Mouse (Mus musculus) midbrain, embryonic 13.5 days (tissue): ENCODE results near the gene Babam1. TPM values are rescaled to one million over a fixed set of nuclear protein-coding genes. Genes with fewer than 3 reads are reported as not detected.
A peak's percentile ranks its signal among the peaks of the same experiment; 100 is the strongest.
"Not testable (repeated sequence)": the region's sequence is repeated elsewhere in the genome, so short reads cannot be mapped to it uniquely, and the experiment has no call there.

Source experiments
- ATAC-seq: fragments of 200-750 bp; cut with Nextera tagmentation; 2 replicates; pipeline ENCODE4 v1.8.0; 2017; ENCODE audit warnings: mild to moderate bottlenecking, moderate TSS enrichment, moderate library complexity
- H3K27ac ChIP-seq: fragments of 300-500 bp; sonication (generic); 2 replicates; pipeline ENCODE4 v1.5.1; 2015; ENCODE audit warnings: inconsistent platforms, mild to moderate bottlenecking, moderate library complexity
- H3K27me3 ChIP-seq: fragments of 300-500 bp; sonication (generic); 2 replicates; pipeline ENCODE4 v1.6.1; 2015; ENCODE audit warnings: mild to moderate bottlenecking, inconsistent platforms
- H3K36me3 ChIP-seq: fragments of 300-500 bp; sonication (generic); 2 replicates; pipeline ENCODE4 v1.6.1; 2015; ENCODE audit warnings: mild to moderate bottlenecking, inconsistent platforms
- H3K4me1 ChIP-seq: fragments of 300-500 bp; sonication (generic); replicated peaks from 2 replicates; pipeline ENCODE4 v1.6.1; 2015; ENCODE audit warnings: inconsistent platforms
- H3K4me2 ChIP-seq: fragments of 300-500 bp; sonication (generic); replicated peaks from 2 replicates; pipeline ENCODE4 v1.6.1; 2015; ENCODE audit warnings: moderate library complexity, mild to moderate bottlenecking, inconsistent platforms
- H3K4me3 ChIP-seq: fragments of 300-500 bp; sonication (generic); replicated peaks from 2 replicates; pipeline ENCODE4 v1.5.1; 2015; ENCODE audit warnings: mild to moderate bottlenecking, inconsistent platforms
- H3K9ac ChIP-seq: fragments of 300-500 bp; sonication (generic); replicated peaks from 2 replicates; pipeline ENCODE4 v1.6.1; 2015; ENCODE audit warnings: mild to moderate bottlenecking, inconsistent platforms
- H3K9me3 ChIP-seq: fragments of 300-500 bp; sonication (generic); 2 replicates; pipeline ENCODE4 v1.6.1; 2016; ENCODE audit warnings: mild to moderate bottlenecking, inconsistent platforms
- WGBS: fragments of 180-500 bp; shearing (Covaris S2); methylation state at CpG from one replicate; pipeline ENCODE4 v1.1.7; 2015; 5-methylcytosine and 5-hydroxymethylcytosine counted together
- polyA plus RNA-seq: library from polyadenylated mRNA; unstranded; fragments of >200 nt; fragmentation: Nextera tagmentation; extraction: Ambion mirVana; gene quantifications from 2 replicates; pipeline ENCODE4 v1.2.1, GENCODE M21; 2015

The Babam1 gene
- polyA plus RNA-seq, 1 experiment from 2014 or later = 96.9 TPM

DNA sequence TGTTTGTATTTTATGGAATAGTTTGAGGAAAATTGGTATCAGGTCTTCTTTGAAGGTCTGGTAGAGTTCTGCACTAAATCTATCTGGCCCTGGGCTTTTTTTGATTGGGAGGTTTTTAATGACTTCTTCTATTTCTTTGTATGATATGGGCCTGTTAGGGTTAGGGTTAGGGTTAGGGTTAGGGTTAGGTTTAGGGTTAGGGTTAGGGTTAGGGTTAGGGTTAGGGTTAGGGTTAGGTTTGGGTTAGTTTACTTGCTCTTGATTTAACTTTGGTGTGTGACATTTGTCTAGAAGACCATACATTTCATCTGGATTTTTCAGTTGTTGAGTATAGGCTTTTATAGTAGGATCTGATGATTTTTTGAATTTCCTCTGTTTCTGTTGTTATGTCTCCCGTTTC, 36.3 kb downstream of the Babam1 start:
- not testable (repeated sequence) for H3K9me3 ChIP-seq, ATAC-seq, H3K4me2 ChIP-seq, H3K4me1 ChIP-seq, H3K27ac ChIP-seq, H3K36me3 ChIP-seq, H3K27me3 ChIP-seq, H3K9ac ChIP-seq, H3K4me3 ChIP-seq
- 87% methylated on average over 1 of the region's 1 CpGs for WGBS

DNA sequence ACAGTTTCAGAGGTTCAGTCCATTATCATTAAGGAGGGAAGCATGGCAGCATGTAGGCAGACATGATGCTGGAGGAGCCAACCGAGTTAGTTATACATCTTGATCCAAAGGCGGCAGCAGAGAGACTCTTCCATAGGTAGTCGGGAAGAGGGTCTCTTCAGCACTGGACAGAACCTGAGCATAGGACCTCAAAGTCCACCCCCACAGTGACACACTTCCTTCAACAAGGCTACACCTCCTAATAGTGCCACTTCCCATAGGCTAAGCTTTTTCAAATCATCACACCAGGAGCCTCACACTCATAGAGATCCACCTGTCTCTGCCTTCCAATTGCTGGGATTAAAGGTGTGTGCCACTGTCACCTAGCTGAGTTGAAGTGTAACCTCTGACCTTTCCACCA, 40.4 kb downstream of the Babam1 start:
- no peak overlapping the region for H3K4me2 ChIP-seq
- H3K9me3 ChIP-seq = no peaks in the 10 kb centered on the region; the same call in 1 of the 2 replicates
- H3K4me3 ChIP-seq = no peak overlapping the region
- H3K9ac ChIP-seq = no peak overlapping the region
- no peak overlapping the region for H3K27ac ChIP-seq
- no peak for ATAC-seq
- peaks cover 3% of the 10 kb centered on the region for H3K27me3 ChIP-seq
- 56% methylated on average over 3 of the region's 3 CpGs for WGBS
- H3K36me3 ChIP-seq = no peaks in the 10 kb centered on the region
- no peaks in the 10 kb centered on the region for H3K4me1 ChIP-seq

DNA sequence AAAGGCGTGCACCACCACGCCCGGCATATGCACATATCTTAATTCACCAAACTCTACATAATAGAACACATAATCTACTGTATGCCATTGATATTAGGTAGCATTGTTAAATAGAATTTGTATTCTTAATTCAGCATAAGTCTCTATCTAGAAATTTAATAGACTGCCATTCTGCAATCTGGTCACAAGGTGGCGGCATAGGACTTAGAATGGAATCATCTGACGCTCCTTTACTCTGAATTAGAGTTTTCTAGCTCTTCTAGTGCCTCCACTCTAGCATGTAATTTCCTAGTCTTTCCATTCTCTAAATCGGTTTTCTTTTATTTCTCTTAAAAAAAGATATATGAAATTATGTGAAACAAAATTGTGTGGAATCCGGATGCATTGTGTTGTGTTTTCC, 44.7 kb downstream of the Babam1 start:
- Histone ChIP-seq H3K9me3 (no peaks in the 10 kb centered on the region), H3K36me3 (no peaks in the 10 kb centered on the region), H3K4me1 (no peaks in the 10 kb centered on the region), H3K4me3 (no peak overlapping the region), H3K27ac (no peak overlapping the region), H3K9ac (no peak overlapping the region), H3K4me2 (no peak overlapping the region), H3K27me3 (peaks cover 5% of the 10 kb centered on the region)
- peak; percentile 55; the same call in 1 of the 2 replicates for ATAC-seq
- under 1% methylated on average over 7 of the region's 7 CpGs for WGBS

DNA sequence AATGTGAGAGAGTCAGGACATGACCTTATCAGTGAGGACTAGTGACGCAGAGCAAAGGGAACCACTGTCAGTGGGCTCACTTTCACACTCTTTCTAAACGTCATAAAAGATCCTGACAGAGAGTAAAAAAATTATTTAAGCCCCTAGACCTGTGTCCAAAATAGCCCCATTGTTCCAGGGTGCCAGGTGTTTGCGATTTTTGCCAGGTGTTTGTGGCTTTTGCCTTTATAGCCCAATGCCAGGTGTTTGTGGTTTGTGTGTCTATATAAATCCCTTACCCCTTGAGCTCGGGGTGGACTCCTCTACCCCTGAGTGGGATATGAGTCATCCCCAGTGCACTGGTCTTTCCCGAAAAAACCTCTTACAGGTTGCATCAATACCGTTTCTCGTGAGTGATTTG, 48.4 kb downstream of the Babam1 start:
- no peaks in the 10 kb centered on the region for H3K36me3 ChIP-seq
- no peaks in the 10 kb centered on the region for H3K4me1 ChIP-seq
- ATAC-seq = no peak
- no peak overlapping the region for H3K4me3 ChIP-seq
- peaks cover 5% of the 10 kb centered on the region for H3K27me3 ChIP-seq
- H3K9me3 ChIP-seq = no peaks in the 10 kb centered on the region
- WGBS = 88% methylated on average over 7 of the region's 7 CpGs
- H3K9ac ChIP-seq = no peak overlapping the region
- no peak overlapping the region for H3K27ac ChIP-seq
- no peak overlapping the region for H3K4me2 ChIP-seq

DNA sequence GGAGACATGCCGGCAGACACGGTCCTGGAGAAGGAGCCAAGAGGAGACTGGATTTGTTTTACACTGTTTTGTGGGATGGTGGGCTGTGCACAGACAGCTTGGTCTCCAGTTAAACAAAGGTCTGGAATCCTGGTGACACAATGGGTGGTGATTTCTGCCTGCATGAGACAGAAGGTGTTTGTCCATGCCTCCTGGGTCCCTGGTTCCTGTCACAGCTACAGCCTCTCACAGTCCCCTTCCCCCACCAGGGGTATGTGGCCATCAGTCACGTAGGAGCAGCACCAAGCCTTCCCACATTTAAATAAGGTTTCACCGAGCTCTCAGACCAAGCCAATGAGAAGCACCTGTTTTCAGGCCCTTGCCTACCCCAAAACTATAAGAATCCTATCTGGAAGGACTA, 54.7 kb downstream of the Babam1 start:
- 64% methylated on average over 4 of the region's 4 CpGs for WGBS
- H3K4me2 ChIP-seq = no peak overlapping the region
- no peaks in the 10 kb centered on the region for H3K36me3 ChIP-seq
- no peak overlapping the region for H3K9ac ChIP-seq
- ATAC-seq = no peak
- H3K27ac ChIP-seq = no peak overlapping the region
- H3K4me3 ChIP-seq = no peak overlapping the region
- H3K4me1 ChIP-seq = no peaks in the 10 kb centered on the region
- no peaks in the 10 kb centered on the region for H3K9me3 ChIP-seq
- no peaks in the 10 kb centered on the region for H3K27me3 ChIP-seq

DNA sequence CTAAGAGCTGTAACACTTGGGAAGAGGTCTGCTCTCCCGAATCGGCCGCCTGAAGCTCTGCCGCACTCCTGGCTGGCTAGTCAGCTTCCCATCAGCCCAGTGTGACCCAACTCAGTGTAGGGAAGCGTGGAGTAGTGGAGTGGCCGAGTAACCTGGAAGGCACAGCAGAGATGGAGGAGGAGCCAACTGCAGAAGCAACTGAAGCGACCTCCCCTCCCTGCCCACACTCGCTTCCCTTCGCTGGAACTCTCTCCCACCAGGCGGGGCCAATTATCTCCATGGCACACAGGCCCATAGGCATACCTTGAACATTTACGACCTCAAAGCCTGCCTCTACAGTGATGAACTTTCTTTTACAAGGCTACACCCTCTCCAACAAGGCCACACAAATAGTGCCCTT, 55.1 kb downstream of the Babam1 start:
- H3K27ac ChIP-seq = no peak overlapping the region
- no peaks in the 10 kb centered on the region for H3K4me1 ChIP-seq
- no peak for ATAC-seq
- H3K9ac ChIP-seq = no peak overlapping the region
- H3K9me3 ChIP-seq = no peaks in the 10 kb centered on the region
- peaks cover 2% of the 10 kb centered on the region for H3K36me3 ChIP-seq
- no peak overlapping the region for H3K4me2 ChIP-seq
- no peaks in the 10 kb centered on the region for H3K27me3 ChIP-seq
- no peak overlapping the region for H3K4me3 ChIP-seq
- 67% methylated on average over 11 of the region's 11 CpGs for WGBS

DNA sequence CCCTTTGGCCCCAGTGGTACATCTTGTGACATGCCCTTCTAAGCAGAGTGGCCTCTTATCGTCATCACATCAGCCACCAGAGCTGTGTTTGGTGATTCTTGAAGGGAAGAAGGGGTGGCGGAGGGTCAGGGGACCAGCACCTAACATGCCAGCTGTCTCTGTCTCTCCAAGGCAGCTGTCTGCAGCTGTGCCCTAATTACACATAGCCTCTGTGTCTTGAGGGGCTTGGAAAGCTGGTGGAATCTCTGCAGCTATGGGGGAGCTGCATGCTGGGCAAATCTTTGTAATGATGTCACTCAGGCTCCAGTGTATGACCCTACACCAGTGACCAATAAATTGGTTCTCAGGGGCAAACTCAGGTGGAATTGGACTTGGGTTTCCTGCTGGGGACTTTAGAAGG, 56.0 kb downstream of the Babam1 start:
- H3K27ac ChIP-seq = no peak overlapping the region
- no peaks in the 10 kb centered on the region for H3K4me1 ChIP-seq
- H3K9ac ChIP-seq = no peak overlapping the region
- WGBS = 96% methylated on average over 2 of the region's 2 CpGs
- ATAC-seq = no peak
- H3K4me3 ChIP-seq = no peak overlapping the region
- H3K9me3 ChIP-seq = no peaks in the 10 kb centered on the region
- H3K4me2 ChIP-seq = no peak overlapping the region
- H3K27me3 ChIP-seq = no peaks in the 10 kb centered on the region
- peaks cover 11% of the 10 kb centered on the region for H3K36me3 ChIP-seq

Other genes starting within 250 kb of the Babam1 start
- 16.8 and 19.9 TPM in 2 replicates for gene Myo9b, start 124.1 kb upstream of the Babam1 start, polyA plus RNA-seq
- 54.3 and 54.6 TPM in 2 replicates for gene Haus8, start 123.9 kb upstream of the Babam1 start, polyA plus RNA-seq
- gene Use1, start 30.0 kb upstream of the Babam1 start, polyA plus RNA-seq = 108 and 109 TPM in 2 replicates
- gene Ocel1, start 25.6 kb upstream of the Babam1 start, polyA plus RNA-seq = 4.9 and 5.3 TPM in 2 replicates
- gene Nr2f6, start 14.9 kb upstream of the Babam1 start, polyA plus RNA-seq = 17.0 and 21.7 TPM in 2 replicates
- 4.8 and 5.4 TPM in 2 replicates for gene Ushbp1, start 1.1 kb upstream of the Babam1 start, polyA plus RNA-seq
- gene Ankle1, start 9.1 kb downstream of the Babam1 start, polyA plus RNA-seq = 14.9 and 16.1 TPM in 2 replicates
- gene Abhd8, start 66.8 kb downstream of the Babam1 start, polyA plus RNA-seq = 114 and 133 TPM in 2 replicates
- gene Mrpl34, start 68.1 kb downstream of the Babam1 start, polyA plus RNA-seq = 242 TPM in 2 replicates
- gene Dda1, start 72.3 kb downstream of the Babam1 start, polyA plus RNA-seq = 197 TPM in 2 replicates
- 5.3 and 9.3 TPM in 2 replicates for gene Ano8, start 89.1 kb downstream of the Babam1 start, polyA plus RNA-seq
- gene Gtpbp3, start 91.2 kb downstream of the Babam1 start, polyA plus RNA-seq = 11.6 and 13.2 TPM in 2 replicates
- 8.0 and 10.2 TPM in 2 replicates for gene Plvap, start 114.9 kb downstream of the Babam1 start, polyA plus RNA-seq
- gene Ccdc194, start 128.8 kb downstream of the Babam1 start, polyA plus RNA-seq = 0.11 TPM in 1 of 2 replicates, not detected in the other
- 9.8 and 10.9 TPM in 2 replicates for gene Bst2, start 140.6 kb downstream of the Babam1 start, polyA plus RNA-seq
- gene Mvb12a, start 146.1 kb downstream of the Babam1 start, polyA plus RNA-seq = 51.7 and 62.3 TPM in 2 replicates
- gene Tmem221, start 162.0 kb downstream of the Babam1 start, polyA plus RNA-seq = not detected in 2 replicates
- not detected in 2 replicates for gene Nxnl1, start 169.7 kb downstream of the Babam1 start, polyA plus RNA-seq
- 53.7 and 58.7 TPM in 2 replicates for gene Slc27a1, start 172.0 kb downstream of the Babam1 start, polyA plus RNA-seq
- 201 and 208 TPM in 2 replicates for gene Pgls, start 195.3 kb downstream of the Babam1 start, polyA plus RNA-seq
- 4.4 and 7.5 TPM in 2 replicates for gene Fam129c, start 200.8 kb downstream of the Babam1 start, polyA plus RNA-seq
- gene Colgalt1, start 214.1 kb downstream of the Babam1 start, polyA plus RNA-seq = 51.1 and 51.3 TPM in 2 replicates